Mouse (Mus musculus) neural tube, embryonic 11.5 days (tissue): Measurements from ENCODE around the gene Mfap5. TPM values are rescaled to one million over a fixed set of nuclear protein-coding genes. Genes with fewer than 3 reads are reported as not detected.
"Not testable (repeated sequence)": the region's sequence is repeated elsewhere in the genome, so short reads cannot be mapped to it uniquely, and the experiment has no call there.

ENCODE experiments used
- ATAC-seq: fragments of 200-750 bp; cut with Nextera tagmentation; 2 replicates; pipeline ENCODE4 v1.8.0; 2017; ENCODE audit warnings: moderate number of reproducible peaks, mild to moderate bottlenecking, moderate TSS enrichment, moderate library complexity; ENCODE audit not compliant: insufficient read depth, low FRiP score, low TSS enrichment
- DNase-seq: peaks from one replicate; pipeline ENCODE4 v3.0.0-alpha.2; 2015; ENCODE audit warnings: low spot score
- H3K27ac ChIP-seq: fragments of 300-500 bp; sonication (generic); 2 replicates; pipeline ENCODE4 v1.5.1; 2014; ENCODE audit warnings: low read depth, mild to moderate bottlenecking, low read length
- H3K27me3 ChIP-seq: fragments of 300-500 bp; sonication (generic); 2 replicates; pipeline ENCODE4 v1.6.1; 2014; ENCODE audit warnings: mild to moderate bottlenecking, low read length, mixed read lengths; ENCODE audit not compliant: control insufficient read depth, insufficient read depth
- H3K36me3 ChIP-seq: fragments of 300-500 bp; sonication (generic); 2 replicates; pipeline ENCODE4 v1.6.1; 2014; ENCODE audit warnings: mild to moderate bottlenecking, low read length, moderate library complexity, mixed read lengths; ENCODE audit not compliant: control insufficient read depth, insufficient read depth
- H3K4me1 ChIP-seq: fragments of 300-500 bp; sonication (generic); 2 replicates; pipeline ENCODE4 v1.6.1; 2014; ENCODE audit warnings: low read length, mixed read lengths; ENCODE audit not compliant: control insufficient read depth, insufficient read depth
- H3K4me2 ChIP-seq: fragments of 300-500 bp; sonication (generic); 2 replicates; pipeline ENCODE4 v1.6.1; 2014; ENCODE audit warnings: low read depth, mild to moderate bottlenecking, moderate library complexity
- H3K4me3 ChIP-seq: fragments of 300-500 bp; sonication (generic); 2 replicates; pipeline ENCODE4 v1.5.1; 2014; ENCODE audit warnings: low read depth, low read length
- H3K9ac ChIP-seq: fragments of 300-500 bp; sonication (generic); 2 replicates; pipeline ENCODE4 v1.6.1; 2014; ENCODE audit warnings: mild to moderate bottlenecking, low read length
- H3K9me3 ChIP-seq: fragments of 300-500 bp; sonication (generic); 2 replicates; pipeline ENCODE4 v1.6.1; 2016; ENCODE audit warnings: low read length; ENCODE audit not compliant: control insufficient read depth
- WGBS: fragments of 180-500 bp; shearing (Covaris S2); extraction: QIAGEN DNeasy Blood & Tissue Kit; methylation state at CpG from one replicate; pipeline ENCODE4 v1.1.7; 2014; 5-methylcytosine and 5-hydroxymethylcytosine counted together
- polyA plus RNA-seq: library from polyadenylated mRNA; unstranded; fragments of >200 nt; fragmentation: Nextera tagmentation; extraction: Ambion mirVana; gene quantifications from 2 replicates; pipeline ENCODE4 v1.2.1, GENCODE M21; 2014

The Mfap5 gene
- polyA plus RNA-seq, 1 experiment from 2014 or later = 0.42 TPM

DNA sequence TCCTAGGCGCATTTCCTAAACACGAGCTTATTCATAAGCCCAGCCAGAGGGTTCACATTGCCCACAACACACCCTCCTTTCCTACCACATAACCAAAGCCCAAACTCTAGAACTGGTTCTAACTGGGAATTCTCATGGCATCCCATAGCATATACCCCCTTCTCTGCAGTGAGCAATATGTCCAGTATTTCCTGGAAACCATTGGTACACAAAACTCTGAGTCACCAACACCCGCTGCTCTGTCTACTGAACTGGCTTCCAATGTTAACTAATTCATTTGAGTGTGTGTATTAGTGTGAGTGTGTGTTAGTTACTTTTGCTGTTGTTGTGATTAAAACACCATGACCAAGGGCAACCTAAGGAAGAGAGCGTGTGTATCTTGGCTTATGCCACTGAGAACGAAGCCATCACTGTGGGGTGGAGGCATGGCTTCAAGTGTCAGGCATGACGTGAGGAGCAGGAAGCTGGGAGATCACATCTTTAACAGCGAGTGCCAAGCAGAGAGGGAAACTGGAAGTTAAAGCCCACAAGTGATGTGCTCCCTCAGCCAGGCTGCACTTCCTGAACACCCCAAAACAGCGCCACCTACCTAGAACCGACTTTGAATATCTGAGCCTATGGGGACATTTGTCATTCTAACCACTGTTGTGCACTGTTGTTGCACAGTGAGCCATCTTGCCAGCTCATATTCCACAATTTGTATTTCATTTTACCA lies 59.6 kb downstream of the Mfap5 start:
- Histone ChIP-seq H3K9ac (no peak overlapping the region), H3K4me3 (no peak overlapping the region), H3K9me3 (no peaks in the 10 kb centered on the region), H3K36me3 (no peaks in the 10 kb centered on the region), H3K4me1 (no peaks in the 10 kb centered on the region), H3K4me2 (no peak overlapping the region), H3K27me3 (no peaks in the 10 kb centered on the region), H3K27ac (no peak overlapping the region)
- DNase-seq = no peak
- no peak for ATAC-seq
- WGBS = 90% methylated on average over 9 of the region's 9 CpGs

DNA sequence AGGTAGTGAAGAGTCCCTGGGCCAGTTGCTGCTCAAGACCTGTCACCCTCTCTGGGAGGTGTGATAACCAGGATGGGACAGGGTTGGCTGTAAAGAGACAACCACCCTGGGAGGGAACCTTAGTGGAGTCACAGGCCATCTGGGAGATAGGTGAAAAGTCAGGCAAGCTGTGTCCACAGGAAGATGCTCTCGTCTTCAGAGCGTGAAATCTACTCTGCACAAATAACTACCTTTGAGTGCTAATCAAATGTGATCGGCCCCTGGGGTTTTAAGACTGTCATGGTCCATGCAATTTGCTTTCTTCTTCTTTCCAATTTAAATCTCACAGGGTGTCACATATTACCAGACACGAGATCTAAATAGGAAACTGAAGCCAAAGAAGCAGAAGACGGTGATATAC lies 63.5 kb downstream of the Mfap5 start:
- H3K4me3 ChIP-seq = no peak overlapping the region
- H3K4me2 ChIP-seq = no peak overlapping the region
- ATAC-seq (no peak), DNase-seq (no peak)
- H3K4me1 ChIP-seq = no peaks in the 10 kb centered on the region
- H3K27me3 ChIP-seq = no peaks in the 10 kb centered on the region
- WGBS = 65% methylated on average over 5 of the region's 5 CpGs
- no peak overlapping the region for H3K27ac ChIP-seq
- no peaks in the 10 kb centered on the region for H3K9me3 ChIP-seq
- H3K36me3 ChIP-seq = no peaks in the 10 kb centered on the region
- H3K9ac ChIP-seq = no peak overlapping the region

DNA sequence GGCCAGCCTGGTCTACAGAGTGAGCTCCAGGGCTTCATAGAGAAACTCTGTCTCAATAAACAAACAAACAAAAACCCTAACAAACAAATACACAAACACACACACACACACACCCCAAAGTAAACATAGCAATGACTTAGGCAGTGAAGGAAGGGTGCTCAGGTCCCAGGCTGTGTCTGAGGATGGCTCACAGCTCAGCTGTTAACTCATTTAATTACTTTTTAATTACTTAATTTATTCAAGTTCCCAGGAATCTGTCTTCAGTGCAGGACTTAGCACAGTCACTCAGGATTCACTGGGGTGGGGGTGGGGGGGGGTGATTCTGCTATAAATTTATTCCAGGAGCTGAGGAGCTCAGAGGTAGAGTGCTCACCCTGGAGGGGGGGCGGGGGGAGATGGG lies 64.1 kb downstream of the Mfap5 start:
- H3K27ac ChIP-seq = no peak overlapping the region
- no peak overlapping the region for H3K4me2 ChIP-seq
- no peak overlapping the region for H3K9ac ChIP-seq
- H3K4me3 ChIP-seq = no peak overlapping the region
- H3K9me3 ChIP-seq = no peaks in the 10 kb centered on the region
- no peaks in the 10 kb centered on the region for H3K27me3 ChIP-seq
- no peaks in the 10 kb centered on the region for H3K4me1 ChIP-seq
- 53% methylated on average over 1 of the region's 1 CpGs for WGBS
- no peak for ATAC-seq
- no peak for DNase-seq
- no peaks in the 10 kb centered on the region for H3K36me3 ChIP-seq

GRCm38 (mm10) chr6:122570695-122571616 lies 65.3 kb downstream of the Mfap5 start:
- 77% methylated on average over 8 of the region's 8 CpGs for WGBS
- no peak for DNase-seq

DNA sequence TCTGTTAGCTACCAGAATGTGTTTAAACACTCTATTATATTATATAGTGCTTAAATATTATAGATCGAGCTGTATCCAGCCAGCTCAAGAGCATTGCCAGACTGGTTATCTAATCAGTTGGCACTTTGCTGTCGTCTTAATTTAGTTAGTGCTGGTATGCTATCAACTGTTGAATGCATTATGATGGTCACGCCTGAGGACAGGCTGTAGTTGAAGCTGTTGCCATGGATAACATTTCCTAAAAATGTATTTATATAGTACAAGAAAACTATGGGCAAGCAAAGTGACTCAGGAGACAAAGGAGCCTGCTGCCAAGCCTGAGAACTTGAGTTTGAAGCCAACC lies 65.9 kb downstream of the Mfap5 start:
- Histone ChIP-seq H3K36me3 (no peaks in the 10 kb centered on the region), H3K4me1 (no peaks in the 10 kb centered on the region), H3K27ac (no peak overlapping the region), H3K4me2 (no peak overlapping the region), H3K9ac (no peak overlapping the region), H3K9me3 (no peaks in the 10 kb centered on the region), H3K27me3 (no peaks in the 10 kb centered on the region), H3K4me3 (no peak overlapping the region)
- DNase-seq = no peak
- ATAC-seq = no peak
- WGBS = 91% methylated on average over 3 of the region's 3 CpGs

More at GRCm38 (mm10) chr6:122570695-122571616, 65.3 kb downstream of the Mfap5 start:
- ATAC-seq = no peak
- Histone ChIP-seq H3K4me2 (no peak overlapping the region), H3K4me3 (no peak overlapping the region), H3K4me1 (no peaks in the 10 kb centered on the region), H3K9me3 (no peaks in the 10 kb centered on the region), H3K9ac (no peak overlapping the region), H3K36me3 (no peaks in the 10 kb centered on the region), H3K27me3 (no peaks in the 10 kb centered on the region), H3K27ac (no peak overlapping the region)

- 90% methylated on average over 1 of the region's 1 CpGs for WGBS
- not testable (repeated sequence) for H3K9me3 ChIP-seq, ATAC-seq
Measured at GRCm38 (mm10) chr6:122575037-122575436, 69.4 kb downstream of the Mfap5 start.

GRCm38 (mm10) chr6:122577030-122577429 lies 71.4 kb downstream of the Mfap5 start:
- Histone ChIP-seq H3K9me3 (no peaks in the 10 kb centered on the region), H3K4me2 (no peak overlapping the region), H3K27ac (no peak overlapping the region), H3K4me1 (no peaks in the 10 kb centered on the region), H3K27me3 (no peaks in the 10 kb centered on the region), H3K9ac (no peak overlapping the region), H3K4me3 (no peak overlapping the region), H3K36me3 (no peaks in the 10 kb centered on the region)
- no peak for DNase-seq
- no peak for ATAC-seq
- WGBS = 86% methylated on average over 3 of the region's 3 CpGs

More at GRCm38 (mm10) chr6:122575037-122575436, 69.4 kb downstream of the Mfap5 start:
- not testable (repeated sequence) for H3K9ac ChIP-seq, H3K36me3 ChIP-seq, H3K4me2 ChIP-seq, H3K27ac ChIP-seq, DNase-seq, H3K4me1 ChIP-seq, H3K4me3 ChIP-seq, H3K27me3 ChIP-seq
